Mouse (Mus musculus) urinary bladder, postnatal 4 days (tissue): ENCODE data around the gene Dhx36.

Experiments
- DNase-seq, 2 experiments: peaks; one replicate each; pipeline ENCODE4 v3.0.0; 2021 to 2022; ENCODE audit warnings: low spot score in 2 of 2

The Dhx36 gene

DNA sequence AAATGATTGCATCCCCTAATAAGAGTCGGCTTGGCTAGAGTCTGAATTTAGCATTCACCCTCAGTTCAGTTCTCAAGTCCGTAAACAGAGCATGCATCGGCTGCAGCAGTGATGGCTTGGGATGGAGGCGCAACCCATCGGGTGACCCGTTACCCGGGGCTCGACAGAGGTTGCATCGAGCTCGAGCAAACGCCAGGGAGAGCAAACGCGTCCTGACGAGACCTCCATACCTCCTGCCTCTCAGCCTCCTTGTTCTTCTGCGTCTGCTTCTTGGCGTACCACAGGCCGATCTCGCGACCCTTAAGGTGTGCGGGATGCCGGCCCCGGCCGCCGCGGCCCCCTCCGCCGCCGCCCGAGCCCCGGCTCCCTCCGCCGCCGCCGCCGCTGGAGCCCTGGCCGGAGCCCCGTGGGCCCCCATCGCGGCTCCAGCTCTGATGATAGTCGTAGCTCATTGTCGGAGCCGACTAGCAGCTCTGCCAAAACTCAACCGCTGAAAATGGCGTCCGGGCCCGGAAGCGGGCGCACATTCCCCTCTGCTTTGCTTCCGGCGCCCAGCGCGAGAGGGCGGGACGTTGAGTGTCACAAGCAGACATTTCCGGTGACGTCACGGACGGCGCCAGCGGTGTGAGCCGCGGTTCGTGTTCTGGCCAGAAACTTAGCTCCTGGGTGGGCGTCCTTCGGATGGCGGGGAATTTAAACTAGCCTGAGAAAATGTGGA lies at the start of gene Dhx36:
Gene Dhx36, minus strand, starts transcription at position 517 of the 718 bp plus-strand sequence.
- peak; percentile 93 to 97 for DNase-seq

DNA sequence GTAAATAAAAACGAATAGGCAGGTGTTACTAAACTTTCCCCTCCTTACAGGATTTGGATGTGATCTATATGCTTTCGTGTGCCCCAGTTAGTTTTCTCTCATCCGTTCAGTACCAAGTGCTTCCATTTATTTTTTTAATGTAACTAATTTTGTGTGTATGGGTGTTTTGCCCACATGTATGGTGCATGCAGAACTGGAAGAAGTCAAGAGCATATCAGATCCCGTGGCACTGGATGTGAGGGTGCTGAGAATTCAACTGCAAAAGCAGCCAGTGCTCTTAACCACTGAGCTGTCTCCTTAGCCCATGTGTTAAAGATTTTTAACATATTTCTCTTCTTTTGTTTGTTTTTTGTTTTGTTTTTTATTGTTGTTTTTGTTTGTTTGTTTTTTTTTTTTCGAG lies 20.8 kb upstream of the Dhx36 start:
- DNase-seq, result no peak

DNA sequence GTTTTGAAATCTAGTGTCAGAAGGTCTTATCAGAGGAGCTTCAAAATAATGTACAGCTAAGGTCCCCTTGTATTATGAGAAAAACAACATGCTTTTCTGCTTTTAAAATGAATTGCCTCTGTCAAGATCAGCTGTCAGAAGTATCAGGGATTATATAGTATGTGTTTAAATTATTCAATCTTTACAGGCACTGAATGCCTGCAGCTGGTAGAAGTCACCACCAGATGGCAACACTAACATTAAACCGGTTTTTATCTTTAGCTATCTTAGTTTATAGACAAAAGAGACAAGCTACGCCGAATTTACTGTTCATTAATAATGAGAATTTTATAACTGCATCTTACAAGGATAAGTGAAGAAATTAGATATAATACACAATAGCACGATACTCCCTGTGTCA lies 20.4 kb upstream of the Dhx36 start:
- no peak for DNase-seq

DNA sequence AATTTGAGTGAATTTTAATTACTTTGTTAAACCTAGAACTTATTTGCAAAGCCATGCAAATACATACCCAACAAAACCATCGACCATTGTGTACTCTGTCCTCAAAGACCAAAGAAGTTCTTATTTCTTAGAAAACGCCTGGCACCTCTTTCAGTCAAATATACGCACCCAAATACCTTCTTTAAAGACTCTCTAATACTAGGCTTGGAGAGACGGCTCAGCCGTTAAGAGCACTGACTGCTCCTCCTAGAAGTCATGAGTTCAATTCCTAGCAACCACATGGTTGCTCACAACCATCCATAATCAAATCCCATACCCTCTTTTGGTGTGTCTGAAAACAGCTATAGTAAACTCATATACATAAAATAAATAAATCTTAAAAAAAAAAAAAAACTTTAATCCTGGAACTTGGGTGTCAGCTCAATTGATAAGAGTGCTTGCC lies 423 bp upstream of the Dhx36 start:
- no peak for DNase-seq

DNA sequence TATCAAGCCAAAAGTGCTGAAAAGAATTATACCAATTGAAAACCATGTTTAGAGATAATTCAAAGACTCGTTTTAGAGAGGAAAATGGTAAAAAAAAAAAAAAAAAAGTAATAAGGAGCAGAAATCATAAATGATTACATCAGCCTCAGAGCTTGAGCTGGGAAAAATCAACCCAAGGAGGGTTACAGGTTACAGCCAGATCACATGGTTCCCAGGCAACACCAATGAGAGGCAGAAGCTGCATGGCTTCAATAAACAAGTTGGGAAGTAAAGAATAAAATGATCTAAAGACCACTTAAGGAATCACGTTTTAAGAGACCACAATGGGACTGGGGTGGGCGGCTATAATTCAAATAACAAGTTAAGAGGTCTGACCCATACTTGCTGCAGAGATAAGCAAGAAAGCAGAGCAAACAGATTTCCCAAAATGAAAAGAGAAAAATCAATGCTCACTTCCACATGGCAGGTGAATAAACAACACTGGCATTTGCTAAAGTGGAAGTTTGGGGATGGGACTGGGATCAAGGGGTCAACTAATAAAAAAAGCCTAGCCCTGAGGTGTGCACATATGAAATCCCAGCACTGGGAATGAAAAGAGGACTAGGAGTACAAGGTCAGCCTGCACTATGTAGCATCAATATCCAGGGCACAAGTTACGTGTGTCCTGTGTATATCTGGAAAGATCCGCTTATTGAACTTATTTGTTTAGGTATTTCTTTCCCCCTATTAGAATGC lies 1.5 kb downstream of the Dhx36 start:
- DNase-seq, result no peak

DNA sequence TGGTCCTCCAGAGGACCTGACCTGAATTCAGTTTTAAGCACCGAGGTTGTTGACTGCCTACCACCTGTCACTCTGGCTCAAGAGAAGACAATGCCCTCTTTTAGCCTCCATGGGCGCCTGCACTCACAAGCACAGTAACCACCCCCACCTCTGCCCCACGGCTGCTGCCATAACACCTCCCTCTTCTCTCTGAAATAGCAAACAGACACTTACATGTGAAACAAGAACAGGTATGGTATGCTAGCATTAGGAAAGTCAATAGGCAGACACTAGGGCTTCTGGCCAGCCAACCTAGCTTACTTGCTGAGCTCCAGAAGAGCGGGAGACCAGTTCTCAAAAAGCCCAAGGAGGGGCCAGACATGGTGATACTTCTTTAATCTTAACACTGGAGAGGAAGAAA lies 7.5 kb downstream of the Dhx36 start:
- no peak for DNase-seq

DNA sequence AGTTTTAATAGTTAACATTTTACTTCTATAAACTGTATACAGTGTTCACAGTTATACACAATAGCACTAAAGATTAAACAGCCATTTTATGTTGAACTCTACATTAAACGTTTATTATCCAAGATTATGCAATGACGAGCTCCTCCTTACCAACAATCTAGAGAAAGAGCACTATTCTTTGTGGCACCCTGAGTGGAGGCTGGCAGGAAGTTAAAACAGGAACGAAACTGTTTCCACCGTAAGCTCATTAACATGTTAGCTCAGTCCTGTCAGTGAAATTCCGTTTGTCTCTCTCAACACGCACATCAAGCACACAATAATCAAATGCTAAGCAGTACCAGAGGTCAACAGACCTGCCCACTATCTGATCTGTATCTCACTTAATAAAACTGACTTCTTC lies 14.2 kb downstream of the Dhx36 start:
- DNase-seq, result no peak

DNA sequence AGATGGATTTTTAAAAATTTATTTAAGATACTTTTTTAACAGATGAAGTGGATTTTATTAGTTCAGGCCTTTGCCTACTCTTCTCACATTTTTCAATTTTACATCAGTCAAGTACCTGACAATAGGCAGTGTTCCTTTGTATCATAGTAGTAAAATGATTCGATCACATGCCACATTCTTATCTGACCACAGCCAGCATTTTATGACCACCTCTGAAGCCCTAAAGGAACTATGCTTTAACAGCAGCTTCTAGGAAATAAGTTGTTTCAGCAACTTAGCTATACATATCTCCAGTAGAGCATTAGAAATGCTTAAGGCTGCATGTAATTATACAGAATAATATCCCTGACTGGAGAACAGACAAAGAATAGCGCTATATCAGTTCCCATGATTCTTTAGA lies 22.5 kb downstream of the Dhx36 start:
- no peak for DNase-seq

DNA sequence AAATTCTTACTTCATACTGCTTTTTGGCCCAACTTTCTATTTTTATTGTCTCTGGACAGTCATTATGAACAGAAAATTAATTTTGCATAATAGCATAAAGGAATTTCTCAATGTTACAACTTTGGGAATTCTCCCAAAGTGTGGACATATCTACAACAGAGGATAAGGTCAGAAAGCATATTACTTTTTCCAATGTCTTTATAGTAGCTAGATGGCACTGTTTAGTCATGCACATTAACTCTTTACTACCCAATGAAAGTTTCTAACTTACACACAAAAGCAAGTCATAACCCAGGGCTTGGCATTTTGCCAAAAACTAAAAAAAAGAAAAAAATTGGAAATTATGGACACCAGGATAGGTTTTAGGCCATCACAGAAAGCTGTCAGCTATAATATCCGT lies 36.6 kb downstream of the Dhx36 start:
- no peak for DNase-seq

DNA sequence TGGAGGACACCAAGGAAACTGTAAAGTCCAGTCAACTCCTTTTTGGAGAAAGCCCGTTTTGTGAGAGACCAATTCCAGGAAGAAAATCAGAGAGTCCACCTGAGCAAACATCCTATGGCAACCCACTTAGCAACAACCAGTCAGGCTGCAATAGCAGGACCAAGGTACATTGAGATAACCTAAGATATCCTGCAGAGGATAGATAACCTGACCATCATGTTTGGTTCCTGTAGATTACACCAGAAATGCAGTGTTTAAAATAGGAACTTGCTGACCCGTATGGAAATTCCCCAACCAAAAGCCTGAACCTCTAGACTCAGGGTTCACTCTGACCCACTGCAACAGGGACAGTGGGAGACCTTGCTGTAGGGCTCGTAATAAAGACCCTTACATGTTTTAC lies 42.5 kb downstream of the Dhx36 start:
- no peak for DNase-seq

DNA sequence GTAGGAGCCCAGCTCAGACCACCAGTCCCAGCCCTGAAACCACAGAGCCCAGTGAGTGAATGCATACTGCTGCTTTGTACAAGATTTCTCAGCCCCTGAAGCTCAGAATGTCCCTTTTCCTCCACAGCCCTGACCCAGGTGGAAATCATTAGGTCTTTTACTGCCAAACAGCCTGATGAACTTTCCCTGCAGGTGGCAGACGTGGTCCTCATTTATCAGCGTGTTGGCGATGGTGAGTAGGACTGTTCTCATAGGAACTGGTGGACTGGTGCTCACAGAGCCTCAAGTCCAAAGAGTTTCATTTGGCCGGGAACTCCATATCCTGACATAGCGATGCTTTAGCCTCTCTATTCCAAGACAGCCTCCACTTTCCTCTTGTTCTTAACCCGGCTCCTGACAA lies 47.3 kb downstream of the Dhx36 start:
- no peak for DNase-seq

DNA sequence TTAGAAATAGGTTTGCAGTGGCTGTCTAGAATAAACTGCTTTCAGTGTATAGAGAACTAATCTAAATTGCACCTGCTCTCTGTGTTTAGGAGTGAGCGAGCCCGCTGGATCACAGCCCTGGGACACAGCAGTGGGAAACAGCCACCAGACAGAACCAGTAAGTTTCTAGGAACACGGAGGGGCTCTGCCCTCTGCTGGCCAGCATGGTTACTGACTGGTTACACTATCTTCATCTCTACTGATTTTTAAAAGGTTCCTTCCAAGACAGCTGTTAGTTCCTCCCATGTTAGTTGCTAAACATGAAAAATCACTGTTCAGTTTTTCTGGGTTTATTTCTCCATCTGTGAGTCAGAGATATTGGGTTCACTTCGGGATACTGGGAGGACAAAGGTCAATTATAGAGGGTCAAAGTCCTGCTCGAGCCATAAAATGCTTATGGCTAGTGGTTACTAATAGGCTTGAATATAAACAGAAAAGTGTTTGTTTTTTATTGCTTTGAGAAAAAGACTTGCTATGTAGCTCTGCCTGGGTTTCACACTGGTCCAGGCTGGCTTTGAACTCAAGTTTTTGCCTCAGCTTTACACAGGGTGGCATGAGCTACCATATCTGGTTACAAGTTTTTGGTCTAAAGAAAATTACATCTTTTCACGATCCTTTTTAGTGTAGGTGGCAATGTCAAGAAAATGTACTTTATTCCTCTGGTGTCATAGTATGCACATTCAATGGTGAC lies 48.4 kb downstream of the Dhx36 start:
- peak; percentile 32 to 70 for DNase-seq

DNA sequence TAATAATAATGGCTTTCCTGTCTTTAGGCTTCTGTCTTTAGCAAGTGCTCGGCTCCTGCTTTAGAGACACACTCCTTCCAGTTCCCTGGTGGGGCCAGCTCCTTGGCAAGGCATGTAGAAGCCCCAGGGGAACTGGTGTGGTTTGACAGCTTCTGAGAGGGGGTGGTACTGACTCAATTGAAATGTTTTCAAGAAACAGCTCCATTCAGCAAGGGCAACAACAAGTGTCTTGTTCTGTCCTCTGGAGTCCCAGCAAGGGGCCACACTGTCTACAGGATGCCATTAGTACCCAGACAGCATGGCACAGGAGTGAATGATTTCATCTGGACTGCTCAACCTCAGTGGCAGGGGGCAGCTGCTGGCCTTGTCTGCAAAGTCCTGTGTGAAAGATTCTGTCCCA lies 51.0 kb downstream of the Dhx36 start:
- no peak for DNase-seq

DNA sequence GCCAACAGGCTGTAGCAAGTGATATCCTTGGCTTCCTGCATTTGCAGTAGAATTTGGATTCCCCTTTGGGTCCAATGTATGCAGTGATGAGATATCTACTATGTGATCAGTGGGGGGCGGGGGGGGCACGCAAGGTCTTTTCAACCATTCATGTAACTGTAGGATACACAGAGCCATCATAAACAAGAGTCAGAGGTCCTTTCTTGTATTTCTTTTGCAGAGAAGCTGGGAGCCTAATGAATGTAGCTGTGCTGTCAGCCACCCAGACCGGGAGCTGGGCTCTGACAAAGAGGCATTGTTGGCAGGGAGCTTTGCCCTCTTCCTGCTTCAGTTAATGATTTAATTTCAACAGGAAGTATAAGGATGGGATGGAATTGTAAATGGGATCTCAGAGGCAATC lies 52.7 kb downstream of the Dhx36 start:
- DNase-seq, result no peak

DNA sequence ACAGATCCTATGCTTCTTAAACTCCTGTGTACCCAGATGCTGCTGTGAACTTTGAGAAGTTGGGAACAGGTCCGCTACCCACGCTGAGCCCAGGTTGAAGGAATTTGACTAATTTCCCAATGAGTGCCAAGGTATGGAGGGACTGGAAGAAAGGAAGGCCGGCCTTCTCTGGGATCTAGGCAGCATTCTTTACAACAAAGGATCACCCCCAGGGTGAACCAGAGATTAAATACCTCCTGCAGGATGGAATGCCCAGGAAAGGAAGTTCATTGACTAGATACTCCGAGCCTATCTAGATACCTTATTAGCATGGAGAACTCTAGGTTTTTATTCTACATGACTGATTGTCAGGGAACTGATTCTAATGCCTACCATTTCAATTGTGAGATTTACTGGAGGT lies 53.8 kb downstream of the Dhx36 start:
- DNase-seq, result no peak

DNA sequence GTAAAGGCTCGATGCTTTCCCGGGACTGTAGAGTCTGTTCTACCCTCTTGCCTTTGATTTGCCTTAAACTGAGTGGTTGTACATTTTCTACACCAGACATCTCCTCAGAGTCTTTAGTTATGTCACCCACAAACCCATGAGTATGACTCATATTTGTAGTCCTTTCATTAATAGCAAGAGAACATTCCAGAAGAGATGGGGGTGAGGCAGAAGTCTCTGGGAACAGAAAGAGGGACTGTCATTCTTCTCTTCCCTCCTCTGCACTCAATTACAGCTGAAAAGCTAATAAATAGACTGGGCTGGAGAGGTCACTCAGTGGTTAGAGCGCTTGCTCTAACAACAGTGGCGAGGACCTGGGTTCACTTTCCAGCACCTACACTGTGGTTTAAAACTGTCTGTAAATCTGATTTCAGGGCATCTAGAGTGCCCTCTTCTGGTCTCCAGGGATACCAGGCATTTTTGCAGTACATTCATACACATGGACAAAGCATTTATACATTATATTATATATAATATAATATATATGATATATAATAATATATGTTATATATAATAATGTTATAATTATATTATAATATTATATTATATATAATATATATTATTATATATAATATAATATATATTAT lies 56.8 kb downstream of the Dhx36 start:
- no peak for DNase-seq

DNA sequence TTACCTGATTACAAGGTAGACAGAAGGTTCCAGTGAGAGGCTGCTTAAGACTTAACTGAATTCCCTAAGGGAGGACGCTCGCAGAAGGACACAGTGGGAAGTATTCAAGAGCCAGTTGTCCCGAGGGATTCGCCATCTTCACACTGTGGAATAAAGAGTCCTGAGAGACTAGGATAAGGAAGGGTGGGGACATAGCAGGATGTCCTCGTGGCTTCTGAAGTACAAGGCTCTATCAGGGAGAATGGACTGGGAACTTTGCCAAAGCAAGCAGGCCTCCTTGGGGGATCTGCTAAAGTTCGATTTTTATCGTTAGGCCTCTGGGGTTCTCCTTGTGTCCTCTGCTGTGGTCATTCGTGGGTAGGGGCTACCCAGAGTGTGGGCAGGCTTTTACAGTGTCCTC lies 59.7 kb downstream of the Dhx36 start:
- no peak for DNase-seq

DNA sequence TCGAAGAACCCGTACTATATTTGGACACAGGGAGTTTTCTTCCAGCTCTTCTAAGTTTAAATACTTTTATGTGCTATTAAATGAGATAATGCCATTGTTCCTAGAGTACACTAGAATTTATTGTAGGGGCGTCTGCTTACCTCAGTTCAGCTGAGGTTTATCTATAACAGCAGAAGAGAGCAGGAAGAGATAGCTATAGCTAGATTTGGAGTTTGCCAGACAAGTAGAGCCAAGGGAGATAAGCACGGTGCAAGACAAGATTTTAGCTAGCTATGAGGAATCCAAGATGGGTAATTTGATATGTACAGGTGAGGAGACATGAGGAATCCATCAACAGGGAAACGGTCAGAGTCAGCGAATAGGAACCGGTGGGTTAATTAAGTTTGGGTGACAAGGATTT lies 60.5 kb downstream of the Dhx36 start:
- no peak for DNase-seq

DNA sequence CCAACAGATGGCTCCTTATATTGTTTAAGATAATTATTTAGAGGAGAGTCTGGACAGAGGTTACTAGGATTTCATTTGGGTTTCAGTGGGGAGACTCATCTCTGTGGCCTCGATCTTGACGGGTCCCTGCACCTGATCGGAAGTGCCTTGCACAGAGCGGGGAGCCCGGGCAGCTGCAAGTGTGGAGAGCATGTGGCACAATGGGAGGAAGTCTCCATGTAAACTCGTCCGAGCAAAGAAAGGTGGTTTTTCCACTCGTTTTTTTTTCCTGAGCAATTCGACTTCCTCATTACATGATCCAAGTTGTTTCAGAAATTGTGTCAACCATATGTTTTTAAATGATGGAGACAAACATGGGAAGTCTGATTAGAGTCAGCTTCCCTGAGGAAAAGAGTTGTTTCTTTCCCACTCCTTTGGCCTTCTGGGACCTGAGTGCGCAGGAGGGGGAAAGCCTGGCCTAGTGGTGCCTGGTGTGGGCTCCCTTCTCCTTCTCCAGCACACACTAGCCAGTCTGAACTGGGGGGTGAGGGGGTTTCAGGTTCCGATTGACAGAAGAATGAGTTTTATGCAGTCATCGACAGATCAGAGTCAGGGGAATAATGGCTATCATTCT lies 63.1 kb downstream of the Dhx36 start:
- no peak for DNase-seq

DNA sequence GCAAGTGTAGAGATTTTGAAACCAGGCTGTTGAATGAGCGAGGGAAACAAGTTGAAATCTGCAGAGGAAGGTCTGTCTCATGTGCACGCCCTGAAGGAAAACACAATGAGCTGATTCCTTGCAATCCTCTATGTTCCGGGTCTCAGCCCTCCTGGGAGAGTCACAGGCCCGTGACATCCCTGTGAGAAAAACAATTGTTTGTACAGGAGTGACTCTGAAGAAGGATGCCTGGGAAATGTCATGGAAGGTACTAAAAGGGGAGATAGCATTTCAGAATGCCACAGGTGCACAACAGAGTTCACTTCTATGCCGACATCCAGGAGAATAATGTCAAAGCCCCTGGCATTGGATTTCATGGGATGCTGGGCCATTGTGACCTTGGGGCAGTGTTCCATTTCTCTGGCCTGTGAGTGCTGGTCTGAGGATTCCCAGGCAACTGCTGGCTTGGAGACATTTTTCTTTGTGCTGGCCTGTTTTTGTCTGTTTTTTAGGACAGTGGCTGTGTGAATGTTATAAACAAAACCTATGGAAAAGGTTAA lies 66.3 kb downstream of the Dhx36 start:
- no peak for DNase-seq

DNA sequence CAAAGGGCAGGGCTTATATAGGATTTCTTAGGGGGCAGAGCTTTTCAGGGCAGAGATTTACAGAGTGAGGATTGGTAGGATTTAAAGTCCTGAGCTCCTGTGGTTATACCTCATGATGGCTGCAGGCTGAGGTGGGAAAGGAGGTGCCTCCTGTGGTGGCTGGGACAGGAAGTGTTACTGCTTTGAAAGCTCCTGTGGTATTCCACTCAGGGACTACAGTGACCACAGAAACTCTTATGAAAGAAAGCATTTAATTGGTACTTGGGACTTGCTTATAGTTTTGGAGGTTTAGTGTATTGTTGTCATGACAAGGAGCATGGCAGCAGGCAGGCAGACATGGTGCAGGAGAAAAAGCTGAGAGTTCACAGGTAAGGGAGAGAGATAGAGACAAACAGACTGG lies 70.9 kb downstream of the Dhx36 start:
- no peak for DNase-seq

DNA sequence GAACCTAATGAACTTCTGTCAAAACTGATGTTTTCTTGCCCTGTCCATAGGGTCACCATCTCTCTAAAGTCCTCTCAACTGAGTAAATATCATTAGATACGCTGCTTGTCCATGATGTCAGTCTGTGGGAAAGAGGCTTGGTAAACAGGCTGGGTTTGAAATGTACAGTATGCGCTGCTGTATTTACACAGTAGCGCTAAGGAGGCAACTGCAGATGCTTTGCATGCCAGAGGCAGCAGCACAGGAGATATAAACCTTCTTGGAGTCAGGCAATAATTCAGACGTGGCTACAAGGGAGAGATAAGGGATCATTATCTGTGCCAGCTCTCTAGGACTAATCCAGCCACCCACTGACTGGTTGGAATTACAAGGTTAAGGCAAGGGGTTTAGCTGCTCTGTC lies 73.1 kb downstream of the Dhx36 start:
- DNase-seq, result no peak
